Mouse (Mus musculus) midbrain, embryonic 14.5 days (tissue): ENCODE results near the gene Tmem170b. TPM values are rescaled to one million over a fixed set of nuclear protein-coding genes. Genes with fewer than 3 reads are reported as not detected.

Source experiments
- polyA plus RNA-seq: library from polyadenylated mRNA; unstranded; fragments of >200 nt; fragmentation: Nextera tagmentation; extraction: Ambion mirVana; gene quantifications from 2 replicates; pipeline ENCODE4 v1.2.1, GENCODE M21; 2014

Gene Tmem170b
- polyA plus RNA-seq, 1 experiment from 2014 or later, result 66.1 TPM

Other genes starting within 250 kb of the Tmem170b start
- gene Nedd9, start 118.5 kb upstream of the Tmem170b start, polyA plus RNA-seq, result 12.8 and 16.3 TPM in 2 replicates
- gene Adtrp, start 241.8 kb downstream of the Tmem170b start, polyA plus RNA-seq, result not detected in 2 replicates